Mouse (Mus musculus): ENCODE measurements around the gene Sox3. TPM values are rescaled to one million over a fixed set of nuclear protein-coding genes. Genes with fewer than 3 reads are reported as not detected.

Sox3 gene
- total RNA-seq, 1 experiment, result 2.1 TPM

DNA sequence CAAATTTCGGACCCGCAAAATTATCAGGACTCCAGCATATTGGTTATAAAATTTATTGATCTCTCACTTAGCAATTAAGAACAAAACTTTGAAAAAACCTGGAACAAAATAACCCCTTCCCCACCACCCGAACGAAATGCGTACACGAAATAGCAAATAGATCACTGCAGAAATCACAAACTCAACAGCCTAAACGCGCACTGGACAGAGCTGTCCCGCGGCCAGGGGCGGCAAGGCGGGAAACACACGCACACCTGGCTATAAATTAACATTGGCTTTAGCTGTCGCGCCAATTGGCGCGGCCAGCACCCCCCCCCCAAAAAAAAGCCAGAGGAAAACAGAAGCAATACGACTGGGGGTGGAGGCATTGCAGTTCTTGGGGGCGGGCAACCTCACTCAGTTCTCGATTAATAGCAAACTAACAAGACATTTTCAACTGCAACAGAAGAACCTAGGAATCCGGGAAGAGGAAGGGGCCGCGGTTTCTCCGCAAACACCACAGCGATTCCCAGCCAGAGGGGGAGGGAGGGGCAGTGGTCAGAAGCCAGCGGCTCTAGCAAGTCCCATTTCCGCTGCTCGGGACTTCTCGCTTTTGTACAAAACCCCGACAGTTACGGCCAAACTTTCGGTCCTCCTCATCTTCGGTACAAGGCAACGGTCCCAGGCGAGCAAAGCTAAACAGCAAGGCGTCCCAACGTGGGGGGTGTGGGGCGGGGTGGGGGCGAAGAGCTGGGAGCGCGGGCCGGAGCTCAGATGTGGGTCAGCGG is 1.7 kb downstream of the Sox3 start:
- Histone ChIP-seq H3K9me3 (ENCODE audit: control insufficient read depth, insufficient read depth, low read depth, low read length) (no peaks in the 10 kb centered on the region), H3K9ac (ENCODE audit: insufficient read depth, low read depth, low read length, poor library complexity, severe bottlenecking) (peak overlapping the region; percentile 0; the same call in 1 of the 2 replicates), H3K36me3 (ENCODE audit: control insufficient read depth, insufficient read depth, low read length, poor library complexity, severe bottlenecking) (no peaks in the 10 kb centered on the region), H3K27ac (ENCODE audit: insufficient read depth, low read depth, low read length, poor library complexity, severe bottlenecking) (no peak overlapping the region), H3K4me1 (ENCODE audit: control insufficient read depth in 2 of 2, insufficient read depth in 2 of 2, low read length in 2 of 2, poor library complexity in 1 of 2) (peaks cover 0 to under 1% of the 10 kb centered on the region in 2 experiments; a peak in 1 of 4 replicates), H3K4me3 (ENCODE audit: insufficient read depth in 1 of 2, low read depth in 1 of 2, low read length in 2 of 2, poor library complexity in 1 of 2, severe bottlenecking in 1 of 2) (peak overlapping the region; percentile 19 to 74; a peak in 3 of 4 replicates)
- in situ Hi-C loops (cut with MboI; ENCODE audit: low sequenced_read_pairs in 2 of 2, unreplicated experiment in 2 of 2), result loop anchor here in 1 of 2 experiments (10.0 kb wide), 1 partner anchor 387 kb away; no protein-coding TSS in a partner anchor
- DNase-seq (ENCODE audit: low read depth, low spot score), result no peak
- TF ChIP-seq CHD2 (IDR thresholded peaks at IDR 0.05; ENCODE audit: low read depth, low read length), result no peak
- TF ChIP-seq HCFC1 (IDR thresholded peaks at IDR 0.05; ENCODE audit: borderline replicate concordance, insufficient read depth, low read length), result no peak
- TF ChIP-seq ZNF384 (IDR thresholded peaks at IDR 0.05; ENCODE audit: low read depth, low read length), result no peak
- TF ChIP-seq ZC3H11A (IDR thresholded peaks at IDR 0.05; ENCODE audit: borderline replicate concordance, low read depth, low read length), result no peak
- no peak for TF ChIP-seq MAFK (IDR thresholded peaks at IDR 0.05; ENCODE audit: insufficient read depth, low read depth, low read length)

DNA sequence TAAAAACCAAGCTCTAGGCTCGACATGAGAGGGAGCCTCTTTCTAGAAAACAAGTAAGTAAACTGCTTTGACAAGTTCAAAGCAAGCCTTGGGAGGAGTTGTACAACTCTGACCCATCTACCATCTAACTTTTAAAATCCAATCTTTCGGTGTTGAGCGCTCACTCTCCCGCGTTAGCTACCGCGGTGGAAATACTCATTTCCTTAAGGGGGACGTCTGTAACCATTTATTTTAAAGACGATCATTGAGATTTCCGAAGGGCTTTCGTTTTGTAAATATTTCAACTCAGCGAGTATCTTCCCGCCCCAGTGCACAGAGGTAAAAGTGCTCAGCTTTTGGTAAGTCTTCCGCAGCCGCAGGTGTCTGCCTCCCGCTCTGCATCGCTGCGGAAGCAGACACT is 2.6 kb downstream of the Sox3 start:
- H3K36me3 ChIP-seq (ENCODE audit: control insufficient read depth, insufficient read depth, low read length, poor library complexity, severe bottlenecking), result no peaks in the 10 kb centered on the region
- H3K27ac ChIP-seq (ENCODE audit: insufficient read depth, low read depth, low read length, poor library complexity, severe bottlenecking), result no peak overlapping the region
- DNase-seq (ENCODE audit: low read depth, low spot score), result no peak
- no peak overlapping the region for H3K4me3 ChIP-seq (ENCODE audit: insufficient read depth in 1 of 2, low read depth in 1 of 2, low read length in 2 of 2, poor library complexity in 1 of 2, severe bottlenecking in 1 of 2)
- no peak overlapping the region for H3K9ac ChIP-seq (ENCODE audit: insufficient read depth, low read depth, low read length, poor library complexity, severe bottlenecking)
- in situ Hi-C loops (cut with MboI; ENCODE audit: low sequenced_read_pairs in 2 of 2, unreplicated experiment in 2 of 2), result loop anchor here in 1 of 2 experiments (10.0 kb wide), 1 partner anchor 386 kb away; no protein-coding TSS in a partner anchor
- no peak for TF ChIP-seq ZNF384 (IDR thresholded peaks at IDR 0.05; ENCODE audit: low read depth, low read length)
- TF ChIP-seq HCFC1 (IDR thresholded peaks at IDR 0.05; ENCODE audit: borderline replicate concordance, insufficient read depth, low read length), result no peak
- TF ChIP-seq CHD2 (IDR thresholded peaks at IDR 0.05; ENCODE audit: low read depth, low read length), result no peak
- TF ChIP-seq ZC3H11A (IDR thresholded peaks at IDR 0.05; ENCODE audit: borderline replicate concordance, low read depth, low read length), result no peak
- no peak for TF ChIP-seq MAFK (IDR thresholded peaks at IDR 0.05; ENCODE audit: insufficient read depth, low read depth, low read length)
- H3K9me3 ChIP-seq (ENCODE audit: control insufficient read depth, insufficient read depth, low read depth, low read length), result no peaks in the 10 kb centered on the region
- H3K4me1 ChIP-seq (ENCODE audit: control insufficient read depth in 2 of 2, insufficient read depth in 2 of 2, low read length in 2 of 2, poor library complexity in 1 of 2), result no peaks in the 10 kb centered on the region

- Histone ChIP-seq H3K4me1 (ENCODE audit: control insufficient read depth in 2 of 2, insufficient read depth in 2 of 2, low read length in 2 of 2, poor library complexity in 1 of 2) (no peaks in the 10 kb centered on the region), H3K9me3 (ENCODE audit: control insufficient read depth, insufficient read depth, low read depth, low read length) (no peaks in the 10 kb centered on the region), H3K4me3 (ENCODE audit: insufficient read depth in 1 of 2, low read depth in 1 of 2, low read length in 2 of 2, poor library complexity in 1 of 2, severe bottlenecking in 1 of 2) (no peak overlapping the region), H3K9ac (ENCODE audit: insufficient read depth, low read depth, low read length, poor library complexity, severe bottlenecking) (no peak overlapping the region), H3K27ac (ENCODE audit: insufficient read depth, low read depth, low read length, poor library complexity, severe bottlenecking) (no peak overlapping the region), H3K36me3 (ENCODE audit: control insufficient read depth, insufficient read depth, low read length, poor library complexity, severe bottlenecking) (no peaks in the 10 kb centered on the region)
- TF ChIP-seq ZC3H11A (IDR thresholded peaks at IDR 0.05; ENCODE audit: borderline replicate concordance, low read depth, low read length), result no peak
- TF ChIP-seq CHD2 (IDR thresholded peaks at IDR 0.05; ENCODE audit: low read depth, low read length), result no peak
- TF ChIP-seq HCFC1 (IDR thresholded peaks at IDR 0.05; ENCODE audit: borderline replicate concordance, insufficient read depth, low read length), result no peak
- TF ChIP-seq MAFK (IDR thresholded peaks at IDR 0.05; ENCODE audit: insufficient read depth, low read depth, low read length), result no peak
- no peak for TF ChIP-seq ZNF384 (IDR thresholded peaks at IDR 0.05; ENCODE audit: low read depth, low read length)
- no peak for DNase-seq (ENCODE audit: low read depth, low spot score)
- in situ Hi-C loops (cut with MboI; ENCODE audit: low sequenced_read_pairs in 2 of 2, unreplicated experiment in 2 of 2), result loop anchor here in 1 of 2 experiments (10.0 kb wide), 1 partner anchor 385 kb away; no protein-coding TSS in a partner anchor
These were observed 3.2 kb downstream of the Sox3 start for GRCm38 (mm10) chrX:60889956-60890485.

All from ES-E14 (cell line).